Mouse (Mus musculus) T-helper 17 cell (primary cell): ENCODE measurements around the gene Tada3.
"Not testable (repeated sequence)": the region's sequence is repeated elsewhere in the genome, so short reads cannot be mapped to it uniquely, and the experiment has no call there.

Experiments used
- in situ Hi-C, 2 experiments: fragments of 300-600 bp; cut with MboI, MseI; formaldehyde crosslinking; loops; 1 replicate in 1 of 2; 2 replicates in 1 of 2; pipeline ENCODE4 v1.15.1; 2025; ENCODE audit warnings: high pct_unique_total_duplicates in 2 of 2

The Tada3 gene

DNA sequence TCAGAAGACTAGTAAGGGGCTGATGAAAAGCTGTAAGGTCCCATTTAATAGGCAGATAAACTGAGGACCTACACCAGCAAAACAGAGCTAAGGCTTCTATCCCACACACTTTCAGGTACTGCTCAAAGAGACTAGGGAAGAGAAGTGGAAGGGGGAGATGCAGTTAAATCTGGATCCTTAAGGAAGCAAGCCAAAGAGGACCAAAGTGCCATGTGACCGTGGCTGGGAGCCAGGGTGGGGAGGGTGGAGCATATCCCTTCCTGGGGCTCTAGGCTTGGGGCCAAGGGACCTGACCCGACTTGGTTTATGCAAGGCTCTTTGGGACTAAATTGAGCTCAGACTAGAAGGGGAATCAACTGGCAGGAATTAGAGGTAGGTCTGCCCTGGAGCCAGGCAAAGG, 33.4 kb downstream of the Tada3 start:
- in situ Hi-C loops: no loop called here

GRCm38 (mm10) chr6:113343177-113344092, 34.2 kb downstream of the Tada3 start, which contains the start of gene Camk1:
TSS of gene Camk1 (minus strand) at chr6:113343984.
- in situ Hi-C loops: no loop called here

- in situ Hi-C loops: no loop called here
Measured at GRCm38 (mm10) chr6:113342297-113342696, 35.4 kb downstream of the Tada3 start.

DNA sequence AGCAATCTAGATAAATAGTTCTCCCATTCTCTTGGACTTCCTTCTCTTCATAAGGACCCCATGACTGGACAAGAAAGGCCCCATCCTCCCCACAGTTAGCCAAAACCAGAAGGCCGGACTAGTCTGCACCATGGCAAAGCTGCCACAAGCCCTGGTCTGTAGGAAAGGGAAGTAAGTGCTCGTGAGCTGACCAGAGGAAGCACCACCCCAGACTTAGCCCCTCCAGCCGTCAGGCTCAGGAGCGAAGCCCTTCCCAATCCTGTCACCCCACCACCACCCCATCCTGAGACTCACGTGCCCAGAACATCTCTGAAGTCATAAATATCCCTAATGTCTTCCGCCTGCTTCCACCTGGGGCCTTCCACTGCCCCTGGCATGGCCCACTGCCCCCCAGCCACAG, 36.1 kb downstream of the Tada3 start:
- in situ Hi-C loops: no loop called here

- in situ Hi-C loops: no loop called here
Measured at GRCm38 (mm10) chr6:113336852-113337620, 40.6 kb downstream of the Tada3 start.

GRCm38 (mm10) chr6:113334216-113334615, 43.5 kb downstream of the Tada3 start:
- in situ Hi-C loops: no loop called here

- in situ Hi-C loops: no loop called here
Measured at GRCm38 (mm10) chr6:113333137-113333950, 44.3 kb downstream of the Tada3 start.

GRCm38 (mm10) chr6:113332734-113333133, 44.9 kb downstream of the Tada3 start:
- in situ Hi-C loops: not testable (repeated sequence)

- in situ Hi-C loops: no loop called here
Measured at GRCm38 (mm10) chr6:113331721-113332120, 46.0 kb downstream of the Tada3 start.

DNA sequence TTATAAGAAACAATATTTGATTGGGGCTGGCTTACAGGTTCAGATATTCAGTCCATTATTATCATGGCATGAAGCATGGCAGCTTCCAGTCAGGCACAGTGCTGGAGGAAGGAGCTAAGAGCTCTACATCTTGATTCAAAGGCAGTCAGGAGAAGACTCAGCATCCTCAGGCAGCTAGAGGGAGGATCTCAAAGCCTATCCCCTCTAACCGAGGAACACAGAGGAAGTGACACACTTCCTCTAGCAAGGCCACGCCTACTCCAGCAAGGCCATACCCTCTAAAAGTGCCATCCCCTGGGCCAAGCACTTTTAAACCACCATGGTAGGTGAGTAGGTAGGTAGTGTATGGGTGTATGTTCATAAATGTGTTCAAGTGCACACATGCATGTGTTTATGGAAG, 47.1 kb downstream of the Tada3 start:
- in situ Hi-C loops: no loop called here

DNA sequence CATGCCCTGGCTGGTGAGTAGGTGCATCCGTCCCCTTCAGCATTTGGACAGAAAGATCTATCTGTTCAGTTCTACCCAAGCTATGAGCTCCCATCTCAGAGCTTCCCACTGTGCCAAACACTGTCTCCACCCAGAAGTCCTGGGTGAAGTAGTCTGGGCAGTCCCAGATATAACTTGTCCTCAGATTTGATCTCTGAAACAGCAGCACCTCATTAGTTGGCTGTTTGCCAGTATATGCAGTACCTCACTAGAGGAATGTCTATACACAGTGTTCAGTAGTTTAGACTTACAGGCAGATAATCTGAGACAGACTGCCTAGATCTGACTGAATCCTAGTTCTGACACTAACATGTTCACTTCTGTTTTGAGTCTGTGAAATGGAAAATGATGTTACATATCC, 48.3 kb downstream of the Tada3 start:
- in situ Hi-C loops: no loop called here

GRCm38 (mm10) chr6:113326533-113327315, 51.0 kb downstream of the Tada3 start, which contains the start of gene Ogg1:
TSS of gene Ogg1 (plus strand) at chr6:113326972.
- in situ Hi-C loops: no loop called here
